Mouse (Mus musculus) spleen, adult 12 weeks (tissue): Measurements from ENCODE around the gene Jmjd1c.

Experiments used
- DNase-seq: peaks from one replicate; pipeline ENCODE4 v3.0.0; 2022; ENCODE audit warnings: low spot score

The Jmjd1c gene

GRCm38 (mm10) chr10:67129531-67129930 lies 33.6 kb downstream of the Jmjd1c start:
- no peak for DNase-seq

- DNase-seq, result no peak
Observed at GRCm38 (mm10) chr10:67131709-67132108, 35.8 kb downstream of the Jmjd1c start.

- no peak for DNase-seq
Observed at GRCm38 (mm10) chr10:67134322-67134721, 38.4 kb downstream of the Jmjd1c start.

- DNase-seq, result no peak
Observed at GRCm38 (mm10) chr10:67137437-67137836, 41.5 kb downstream of the Jmjd1c start.

DNA sequence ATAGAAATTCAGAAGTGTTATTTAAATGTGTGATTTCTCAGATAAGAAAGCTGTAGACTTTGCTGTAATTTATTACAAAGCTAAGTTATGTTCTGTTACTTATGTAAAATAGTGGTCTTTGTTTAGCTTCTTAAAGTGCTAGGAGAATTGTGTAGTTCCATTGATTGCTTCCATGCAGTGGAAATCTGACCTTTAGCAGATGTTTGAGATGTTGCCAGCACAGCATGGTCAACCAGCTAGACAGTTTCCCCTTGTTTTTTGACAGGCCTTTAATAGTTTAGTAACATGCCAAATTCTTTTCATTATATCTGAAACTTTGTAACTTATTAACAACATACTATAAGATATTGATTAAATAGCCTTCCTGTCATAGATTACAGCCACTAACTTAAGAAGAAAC lies 47.7 kb downstream of the Jmjd1c start:
- DNase-seq, result no peak

GRCm38 (mm10) chr10:67144269-67144668 lies 48.3 kb downstream of the Jmjd1c start:
- DNase-seq, result no peak

DNA sequence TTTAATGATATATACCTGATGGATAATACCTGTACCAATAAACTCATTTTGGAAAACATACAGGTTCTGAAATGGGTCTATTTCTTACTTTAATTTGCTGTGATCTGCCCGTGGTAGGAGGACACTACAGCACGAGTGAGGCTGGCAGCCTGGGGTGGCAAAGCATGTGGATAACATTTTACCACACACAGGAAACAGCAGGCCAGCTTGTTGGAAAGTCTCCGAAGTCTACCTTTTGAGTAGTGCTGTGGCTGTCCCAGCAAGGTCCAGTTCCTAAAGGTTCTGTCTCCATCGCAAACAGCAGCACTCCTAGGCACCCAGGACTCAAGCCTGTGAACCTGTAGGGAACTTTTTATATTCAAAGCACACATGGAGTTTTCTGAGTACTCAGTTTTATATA lies 49.7 kb downstream of the Jmjd1c start:
- DNase-seq, result no peak

DNA sequence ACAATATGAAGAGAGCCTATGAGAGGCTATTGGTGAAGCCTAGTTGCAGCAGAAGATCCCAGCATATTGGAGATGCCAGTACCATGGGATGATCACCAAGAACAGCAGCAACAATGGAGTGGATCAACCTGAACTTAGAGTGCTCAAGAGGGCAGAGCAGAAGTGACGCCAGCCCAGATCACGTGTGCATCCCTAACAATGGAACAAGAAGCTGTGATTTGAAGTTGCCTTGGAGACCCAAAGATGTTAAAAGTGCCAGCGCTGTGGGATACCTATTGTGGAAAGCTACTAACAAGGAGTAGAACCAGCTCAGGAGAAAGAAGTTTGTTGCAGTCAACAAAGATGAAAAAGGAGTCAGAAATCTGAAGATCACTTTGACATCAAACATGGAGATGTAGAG lies 55.8 kb downstream of the Jmjd1c start:
- DNase-seq, result no peak

- DNase-seq, result no peak
Observed at GRCm38 (mm10) chr10:67154647-67155046, 58.7 kb downstream of the Jmjd1c start.

DNA sequence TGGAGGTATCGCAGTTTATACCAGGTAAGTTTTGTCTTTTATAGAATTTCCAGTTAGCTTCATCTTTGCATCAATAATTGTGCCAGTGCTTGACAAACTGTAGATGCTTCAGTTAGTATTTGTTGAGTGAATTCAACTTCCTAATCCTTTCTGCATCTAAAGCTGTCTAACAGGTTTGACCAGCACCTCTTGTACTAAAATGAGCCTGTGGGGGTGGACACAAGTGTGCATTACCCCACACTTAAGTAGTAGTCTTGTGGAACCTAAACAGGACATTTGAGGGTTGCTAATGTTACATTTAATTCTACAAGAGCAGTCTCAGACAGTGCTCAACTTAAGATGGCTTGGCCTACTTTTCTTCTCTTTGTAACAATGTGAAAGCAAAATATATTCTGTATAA lies 78.1 kb downstream of the Jmjd1c start:
- no peak for DNase-seq

- no peak for DNase-seq
Observed at GRCm38 (mm10) chr10:67176031-67176430, 80.1 kb downstream of the Jmjd1c start.

GRCm38 (mm10) chr10:67176932-67177331 lies 81.0 kb downstream of the Jmjd1c start:
- no peak for DNase-seq

DNA sequence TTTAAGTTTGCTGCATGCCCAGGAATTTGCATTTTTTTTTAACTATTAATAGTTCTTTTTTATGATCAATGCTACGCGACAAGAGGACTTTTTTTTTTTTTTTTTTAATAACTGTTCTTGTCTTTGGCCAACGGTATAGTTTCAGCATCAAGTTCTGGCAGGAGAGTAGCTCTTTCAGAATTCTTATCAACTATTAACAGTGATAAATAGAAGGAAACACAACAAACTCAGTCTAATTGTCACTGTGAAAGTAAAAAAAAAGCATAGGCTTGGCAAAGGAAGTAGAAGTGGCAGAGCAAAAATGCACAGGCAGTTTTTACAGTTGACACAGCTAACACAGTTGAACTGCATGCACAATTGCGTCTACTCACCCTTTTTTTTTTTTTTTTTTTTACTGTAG lies 81.5 kb downstream of the Jmjd1c start:
- no peak for DNase-seq

- DNase-seq, result no peak
Observed at GRCm38 (mm10) chr10:67180021-67180420, 84.1 kb downstream of the Jmjd1c start.

GRCm38 (mm10) chr10:67180799-67181198 lies 84.9 kb downstream of the Jmjd1c start:
- DNase-seq, result no peak

- no peak for DNase-seq
Observed at GRCm38 (mm10) chr10:67182651-67183050, 86.7 kb downstream of the Jmjd1c start.

DNA sequence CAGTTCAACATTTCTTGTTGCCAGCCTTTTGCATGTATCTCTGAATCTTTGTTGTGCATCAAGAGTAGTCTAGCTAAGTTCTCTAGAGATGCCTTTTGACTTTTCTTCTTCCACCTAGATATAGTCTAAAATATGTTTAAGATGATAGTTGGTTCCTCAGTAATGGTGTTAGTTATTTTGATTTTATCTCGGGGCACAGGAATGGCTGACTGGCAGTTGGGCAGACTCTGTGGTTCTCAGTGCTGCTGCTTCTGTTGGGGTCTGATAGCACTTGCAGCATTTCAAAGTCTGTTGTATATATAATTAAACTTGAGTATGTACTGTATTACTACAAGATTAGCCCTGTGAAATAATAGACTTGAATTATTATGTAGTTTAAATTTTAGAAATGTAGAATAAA lies 87.2 kb downstream of the Jmjd1c start:
- DNase-seq, result no peak

GRCm38 (mm10) chr10:67184441-67185070 lies 88.6 kb downstream of the Jmjd1c start:
- no peak for DNase-seq

GRCm38 (mm10) chr10:67185491-67186081 lies 89.7 kb downstream of the Jmjd1c start:
- DNase-seq, result peak; percentile 71

- no peak for DNase-seq
Observed at GRCm38 (mm10) chr10:67186489-67186888, 90.6 kb downstream of the Jmjd1c start.

DNA sequence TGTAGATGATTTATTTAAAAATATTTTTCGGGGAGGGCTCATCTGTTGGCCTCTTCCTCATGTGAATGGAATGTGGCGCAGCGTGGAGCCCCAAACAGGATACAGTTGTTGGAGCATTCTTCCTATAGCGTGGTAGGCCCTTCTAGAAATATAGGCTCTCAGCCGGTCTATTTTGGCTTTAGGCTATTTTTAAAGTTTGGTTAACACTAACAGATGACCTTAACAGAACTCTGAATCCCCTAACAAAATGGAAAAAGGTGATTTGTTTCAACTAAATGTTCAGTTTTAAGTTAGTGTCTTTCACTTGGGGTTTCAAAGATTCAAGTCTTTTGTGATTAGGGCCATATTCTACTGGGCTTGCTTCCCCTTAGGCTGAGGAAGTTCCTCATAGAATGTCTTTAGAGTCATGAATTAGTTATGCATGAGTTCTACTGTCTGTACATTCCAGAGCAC lies 91.1 kb downstream of the Jmjd1c start:
- no peak for DNase-seq

DNA sequence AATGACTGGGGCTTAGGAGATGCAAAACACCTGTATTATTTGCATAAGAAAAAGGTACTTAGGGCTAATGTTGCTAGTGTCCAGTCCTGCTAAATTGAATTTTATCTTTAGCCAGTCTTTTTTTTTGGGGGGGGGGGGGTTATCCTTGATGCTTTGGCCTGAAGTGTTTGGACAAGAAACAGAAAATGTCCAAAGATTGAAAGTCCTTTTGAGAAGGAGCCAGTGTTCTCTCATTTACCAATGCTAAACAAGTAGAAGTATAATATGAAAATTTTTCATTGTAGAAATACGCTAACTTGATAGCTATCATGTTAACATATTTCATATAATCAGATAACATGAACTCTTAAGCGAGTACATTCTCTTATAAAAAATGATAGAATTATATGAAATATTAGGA lies 92.0 kb downstream of the Jmjd1c start:
- no peak for DNase-seq

GRCm38 (mm10) chr10:67189057-67189456 lies 93.1 kb downstream of the Jmjd1c start:
- no peak for DNase-seq

- no peak for DNase-seq
Observed at GRCm38 (mm10) chr10:67190261-67190660, 94.3 kb downstream of the Jmjd1c start.
